Mouse (Mus musculus): Measurements from ENCODE around the gene Xylt1. TPM values are rescaled to one million over a fixed set of nuclear protein-coding genes. Genes with fewer than 3 reads are reported as not detected.

Gene Xylt1
- 1.4 TPM for polyA plus RNA-seq (2017; shearing (Covaris generic))

GRCm38 (mm10) chr7:117380418-117381187 is at the start of gene Xylt1:
Gene Xylt1 (plus strand): TSS chr7:117380979.

Measured in inflammation-experienced regulatory T-cells, adult 16 weeks (primary cell).